Mouse (Mus musculus) cerebellum, postnatal 4 days (tissue): ENCODE data around the gene Kcnt2.

ENCODE experiments used
- DNase-seq, 2 experiments: peaks; one replicate each; pipeline ENCODE4 v3.0.0; 2022; ENCODE audit warnings: low spot score in 2 of 2, mixed read lengths in 1 of 2

Gene Kcnt2

GRCm38 (mm10) chr1:140378791-140379190 lies 132.8 kb downstream of the Kcnt2 start:
- no peak for DNase-seq

GRCm38 (mm10) chr1:140379526-140379925 lies 133.6 kb downstream of the Kcnt2 start:
- DNase-seq = no peak

GRCm38 (mm10) chr1:140381093-140381492 lies 135.1 kb downstream of the Kcnt2 start:
- DNase-seq = no peak

GRCm38 (mm10) chr1:140390301-140390700 lies 144.3 kb downstream of the Kcnt2 start:
- no peak for DNase-seq

- DNase-seq = no peak
Observed at GRCm38 (mm10) chr1:140397756-140398155, 151.8 kb downstream of the Kcnt2 start.

GRCm38 (mm10) chr1:140406631-140407288 lies 160.8 kb downstream of the Kcnt2 start:
- no peak for DNase-seq

- DNase-seq = no peak
Observed at GRCm38 (mm10) chr1:140415761-140416160, 169.8 kb downstream of the Kcnt2 start.

- DNase-seq = no peak
Observed at GRCm38 (mm10) chr1:140422954-140423353, 177.0 kb downstream of the Kcnt2 start.

GRCm38 (mm10) chr1:140429284-140429850 lies 183.4 kb downstream of the Kcnt2 start:
- no peak for DNase-seq

- no peak for DNase-seq
Observed at GRCm38 (mm10) chr1:140432039-140432438, 186.1 kb downstream of the Kcnt2 start.

GRCm38 (mm10) chr1:140434791-140435190 lies 188.8 kb downstream of the Kcnt2 start:
- no peak for DNase-seq

- DNase-seq = no peak
Observed at GRCm38 (mm10) chr1:140438176-140438575, 192.2 kb downstream of the Kcnt2 start.

GRCm38 (mm10) chr1:140443904-140444303 lies 197.9 kb downstream of the Kcnt2 start:
- no peak for DNase-seq

- no peak for DNase-seq
Observed at GRCm38 (mm10) chr1:140444394-140444793, 198.4 kb downstream of the Kcnt2 start.

- no peak for DNase-seq
Observed at GRCm38 (mm10) chr1:140451461-140451860, 205.5 kb downstream of the Kcnt2 start.

- DNase-seq = no peak
Observed at GRCm38 (mm10) chr1:140451924-140452323, 206.0 kb downstream of the Kcnt2 start.

GRCm38 (mm10) chr1:140455903-140456302 lies 209.9 kb downstream of the Kcnt2 start:
- no peak for DNase-seq

GRCm38 (mm10) chr1:140456873-140457272 lies 210.9 kb downstream of the Kcnt2 start:
- DNase-seq = no peak

- DNase-seq = no peak
Observed at GRCm38 (mm10) chr1:140468315-140468714, 222.4 kb downstream of the Kcnt2 start.

- DNase-seq = no peak
Observed at GRCm38 (mm10) chr1:140469586-140469985, 223.6 kb downstream of the Kcnt2 start.

- DNase-seq = no peak
Observed at GRCm38 (mm10) chr1:140476921-140477320, 231.0 kb downstream of the Kcnt2 start.

GRCm38 (mm10) chr1:140484016-140484415 lies 238.1 kb downstream of the Kcnt2 start:
- DNase-seq = no peak

- no peak for DNase-seq
Observed at GRCm38 (mm10) chr1:140489816-140490215, 243.9 kb downstream of the Kcnt2 start.

- DNase-seq = no peak
Observed at GRCm38 (mm10) chr1:140491406-140491805, 245.4 kb downstream of the Kcnt2 start.
